Mouse (Mus musculus): Measurements from ENCODE around the gene Gm9958. TPM values are rescaled to one million over a fixed set of nuclear protein-coding genes. Genes with fewer than 3 reads are reported as not detected.

Gm9958 gene
- polyA plus RNA-seq (2015; fragmentation: Illumina TruSeq; extraction: RNeasy Lipid Tissue Mini Kit (QIAGEN cat#74804); ENCODE audit: insufficient read depth, low read depth, low replicate concordance), result 0.89 TPM

DNA sequence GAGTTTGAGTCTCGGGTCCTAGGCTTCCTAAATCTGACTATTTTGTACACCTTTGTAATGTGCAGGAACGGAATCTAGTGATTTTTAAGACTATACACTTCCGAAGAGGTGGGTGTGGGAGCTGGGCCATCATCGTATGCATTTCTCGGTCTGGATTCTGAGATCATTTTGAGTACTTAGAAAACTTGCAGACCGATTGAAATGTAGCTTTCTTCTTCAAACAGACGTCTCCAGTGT lies at the start of gene Gm9958:
Gene Gm9958 (plus strand): TSS at position 138 of the 237 bp plus-strand sequence.

DNA sequence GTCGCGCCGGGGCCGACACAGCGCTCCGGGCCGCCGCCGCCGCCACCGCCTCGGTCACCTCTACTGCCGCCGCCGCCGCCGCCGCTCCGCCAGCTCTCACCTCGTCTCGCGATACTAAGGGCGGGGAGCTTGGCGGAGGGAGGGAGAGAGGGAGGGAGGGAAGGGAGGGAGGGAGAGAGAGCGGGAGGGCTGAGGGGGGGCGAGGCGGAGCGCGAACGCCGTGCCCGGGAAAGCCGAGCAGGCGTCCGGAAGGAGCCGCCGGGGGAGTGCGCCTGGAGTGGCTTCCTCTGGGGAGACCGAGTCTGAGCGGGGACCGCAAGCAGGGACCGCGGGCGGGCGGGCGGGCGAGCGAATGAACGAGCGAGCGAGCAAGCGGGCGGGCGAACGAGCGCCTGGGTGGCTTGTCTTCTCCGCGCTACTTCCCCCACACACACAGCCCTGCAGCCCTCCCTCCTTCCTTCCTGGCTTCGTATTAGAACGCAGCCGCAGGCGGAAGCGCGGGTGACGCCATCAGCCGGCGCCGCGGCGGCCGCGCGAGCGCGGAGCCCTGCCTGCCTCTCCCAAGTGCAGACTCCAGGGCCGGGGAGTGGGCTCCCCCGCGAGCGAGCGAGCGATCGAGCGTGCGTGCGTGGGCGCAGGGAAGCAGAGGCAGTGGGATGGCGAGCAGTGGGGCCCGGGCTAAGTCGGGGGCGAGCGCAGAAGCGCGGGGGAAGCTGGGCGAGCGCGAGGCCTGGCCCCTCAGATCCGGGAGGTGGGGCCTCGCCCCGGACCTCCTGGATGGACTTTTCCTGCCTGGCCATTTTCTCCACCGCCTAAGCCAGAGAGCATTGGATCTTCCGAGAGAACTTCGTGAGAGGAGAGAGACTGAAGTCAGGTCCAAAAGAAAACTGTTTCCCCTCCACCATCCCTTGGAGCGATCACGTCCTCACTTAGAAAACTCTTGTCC lies 610 bp upstream of the Gm9958 start, which contains the start of gene Ankrd17:
Gene Ankrd17 (minus strand): TSS at position 457 of the 946 bp plus-strand sequence.

Other genes starting within 250 kb of the Gm9958 start
- 3.7 TPM for gene Cox18, start 143.2 kb upstream of the Gm9958 start, polyA plus RNA-seq (2015; fragmentation: Illumina TruSeq; extraction: RNeasy Lipid Tissue Mini Kit (QIAGEN cat#74804); ENCODE audit: insufficient read depth, low read depth, low replicate concordance)
- 10.8 TPM for gene Ankrd17, start 627 bp upstream of the Gm9958 start, polyA plus RNA-seq (2015; fragmentation: Illumina TruSeq; extraction: RNeasy Lipid Tissue Mini Kit (QIAGEN cat#74804); ENCODE audit: insufficient read depth, low read depth, low replicate concordance)
- gene Alb, start 93.7 kb downstream of the Gm9958 start, polyA plus RNA-seq (2015; fragmentation: Illumina TruSeq; extraction: RNeasy Lipid Tissue Mini Kit (QIAGEN cat#74804); ENCODE audit: insufficient read depth, low read depth, low replicate concordance), result 1.1 TPM
- not detected for gene Afp, start 123.5 kb downstream of the Gm9958 start, polyA plus RNA-seq (2015; fragmentation: Illumina TruSeq; extraction: RNeasy Lipid Tissue Mini Kit (QIAGEN cat#74804); ENCODE audit: insufficient read depth, low read depth, low replicate concordance)
- gene Afm, start 151.7 kb downstream of the Gm9958 start, polyA plus RNA-seq (2015; fragmentation: Illumina TruSeq; extraction: RNeasy Lipid Tissue Mini Kit (QIAGEN cat#74804); ENCODE audit: insufficient read depth, low read depth, low replicate concordance), result 3.4 TPM
- not detected for gene 5830473C10Rik, start 193.9 kb downstream of the Gm9958 start, polyA plus RNA-seq (2015; fragmentation: Illumina TruSeq; extraction: RNeasy Lipid Tissue Mini Kit (QIAGEN cat#74804); ENCODE audit: insufficient read depth, low read depth, low replicate concordance)

All from pancreas, adult 10 weeks (tissue).